Mouse (Mus musculus) lung, postnatal 0 days (tissue): Measurements from ENCODE around the gene Sf3a2. TPM values are rescaled to one million over a fixed set of nuclear protein-coding genes. Genes with fewer than 3 reads are reported as not detected.

ENCODE experiments used
- ATAC-seq: fragments of 200-750 bp; cut with Nextera tagmentation; 2 replicates; pipeline ENCODE4 v1.8.0; 2017; ENCODE audit warnings: moderate library complexity
- DNase-seq: peaks from one replicate; pipeline ENCODE4 v3.0.0-alpha.2; 2016; ENCODE audit warnings: low spot score
- H3K27ac ChIP-seq: fragments of 300-500 bp; sonication (generic); 2 replicates; pipeline ENCODE4 v1.5.1; 2014; ENCODE audit warnings: antibody characterized with exemption, mild to moderate bottlenecking, low read length, mixed read lengths
- H3K27me3 ChIP-seq: fragments of 300-500 bp; sonication (generic); replicated peaks from 2 replicates; pipeline ENCODE4 v1.6.1; 2014; ENCODE audit warnings: low read length, mixed read lengths; ENCODE audit not compliant: insufficient read depth
- H3K36me3 ChIP-seq: fragments of 300-500 bp; sonication (generic); 2 replicates; pipeline ENCODE4 v1.6.1; 2014; ENCODE audit warnings: low read length, mixed read lengths; ENCODE audit not compliant: insufficient read depth
- H3K4me1 ChIP-seq: fragments of 300-500 bp; sonication (generic); 2 replicates; pipeline ENCODE4 v1.6.1; 2014; ENCODE audit warnings: antibody characterized with exemption, low read depth, low read length, mixed read lengths; ENCODE audit not compliant: insufficient read depth
- H3K4me2 ChIP-seq: fragments of 300-500 bp; sonication (generic); replicated peaks from 2 replicates; pipeline ENCODE4 v1.6.1; 2014; ENCODE audit warnings: low read depth, mild to moderate bottlenecking, low read length, moderate library complexity, mixed read lengths
- H3K4me3 ChIP-seq: fragments of 300-500 bp; sonication (generic); 2 replicates; pipeline ENCODE4 v1.5.1; 2014; ENCODE audit warnings: low read depth, low read length
- H3K9ac ChIP-seq: fragments of 300-500 bp; sonication (generic); replicated peaks from 2 replicates; pipeline ENCODE4 v1.6.1; 2014; ENCODE audit warnings: low read depth, mild to moderate bottlenecking
- H3K9me3 ChIP-seq: fragments of 300-500 bp; sonication (generic); 2 replicates; pipeline ENCODE4 v1.6.1; 2016; ENCODE audit warnings: low read length, mixed read lengths
- CTCF ChIP-seq: IDR thresholded peaks from 2 replicates; pipeline ENCODE4 v1.5.1; 2016; ENCODE audit warnings: antibody characterized with exemption, mild to moderate bottlenecking
- EP300 ChIP-seq: IDR thresholded peaks from 2 replicates; pipeline ENCODE4 v1.6.1; 2016; ENCODE audit warnings: antibody characterized with exemption, mild to moderate bottlenecking, control low read depth
- WGBS: fragments of 180-500 bp; shearing (Covaris S2); extraction: QIAGEN DNeasy Blood & Tissue Kit; methylation state at CpG from one replicate; pipeline ENCODE4 v1.1.7; 2014; 5-methylcytosine and 5-hydroxymethylcytosine counted together
- polyA plus RNA-seq: library from polyadenylated mRNA; unstranded; fragments of >200 nt; fragmentation: Nextera tagmentation; extraction: Ambion mirVana; gene quantifications from 2 replicates; pipeline ENCODE4 v1.2.1, GENCODE M21; 2015

The Sf3a2 gene
- polyA plus RNA-seq, 1 experiment from 2014 or later: 29.4 TPM

- Histone ChIP-seq H3K27me3 (no peaks in the 10 kb centered on the region), H3K9ac (no peak overlapping the region), H3K9me3 (no peaks in the 10 kb centered on the region), H3K27ac (no peak overlapping the region), H3K4me2 (no peak overlapping the region), H3K4me3 (no peak overlapping the region), H3K4me1 (no peaks in the 10 kb centered on the region), H3K36me3 (peaks cover 75% of the 10 kb centered on the region)
- DNase-seq: no peak
- TF ChIP-seq CTCF (no peak), EP300 (no peak)
- ATAC-seq: no peak
- 98% methylated on average over 2 of the region's 2 CpGs for WGBS
These were observed 13.7 kb upstream of the Sf3a2 start for GRCm38 (mm10) chr10:80784302-80784701.

DNA sequence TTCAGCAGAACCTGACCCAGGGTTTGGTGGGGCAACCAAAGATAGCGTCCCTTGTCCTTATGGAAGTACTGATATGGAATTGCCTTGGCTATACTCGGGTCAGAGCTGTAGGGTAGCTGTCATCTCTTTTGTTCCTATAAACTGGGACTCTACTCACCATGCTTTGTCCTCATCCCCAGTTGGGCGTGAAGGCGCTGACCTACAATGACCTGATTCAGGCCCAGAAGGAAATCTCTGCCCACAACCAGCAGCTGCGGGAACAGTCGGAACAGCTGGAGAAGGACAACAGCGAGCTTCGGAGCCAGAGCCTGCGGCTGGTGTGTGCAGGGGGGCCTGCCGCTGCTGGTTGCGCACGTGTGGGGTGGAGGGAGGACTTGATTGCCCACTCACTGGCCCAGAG is 13.1 kb upstream of the Sf3a2 start:
- Histone ChIP-seq H3K4me3 (no peak overlapping the region), H3K27ac (no peak overlapping the region), H3K4me2 (no peak overlapping the region), H3K9ac (no peak overlapping the region), H3K36me3 (peaks cover 76% of the 10 kb centered on the region), H3K27me3 (no peaks in the 10 kb centered on the region), H3K9me3 (no peaks in the 10 kb centered on the region), H3K4me1 (no peaks in the 10 kb centered on the region)
- DNase-seq (no peak), ATAC-seq (no peak)
- TF ChIP-seq CTCF (no peak), EP300 (no peak)
- 91% methylated on average over 12 of the region's 12 CpGs for WGBS

DNA sequence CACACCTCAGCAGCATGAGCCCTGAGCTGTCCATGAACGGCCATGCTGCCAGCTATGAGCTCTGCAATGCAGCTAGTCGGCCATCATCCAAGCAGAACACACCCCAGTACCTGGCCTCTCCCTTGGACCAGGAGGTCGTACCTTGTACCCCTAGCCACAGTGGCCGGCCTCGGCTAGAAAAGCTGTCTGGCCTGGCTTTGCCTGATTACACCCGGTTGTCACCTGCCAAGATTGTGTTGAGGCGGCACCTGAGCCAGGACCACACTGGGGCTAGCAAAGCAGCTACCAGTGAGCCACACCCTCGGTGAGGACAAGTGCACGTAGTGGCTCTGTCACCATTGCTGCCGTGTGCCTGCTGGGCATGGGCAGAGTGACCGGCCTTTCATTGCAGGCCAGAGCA is 12.0 kb upstream of the Sf3a2 start:
- no peak for DNase-seq
- Histone ChIP-seq H3K36me3 (peaks cover 82% of the 10 kb centered on the region), H3K4me1 (no peaks in the 10 kb centered on the region), H3K4me3 (no peak overlapping the region), H3K27me3 (no peaks in the 10 kb centered on the region), H3K9me3 (no peaks in the 10 kb centered on the region), H3K4me2 (no peak overlapping the region), H3K27ac (no peak overlapping the region), H3K9ac (no peak overlapping the region)
- ATAC-seq: no peak
- no peak for TF ChIP-seq EP300
- no peak for TF ChIP-seq CTCF
- WGBS: 91% methylated on average over 11 of the region's 11 CpGs

GRCm38 (mm10) chr10:80787517-80787916 is 10.5 kb upstream of the Sf3a2 start:
- H3K4me3 ChIP-seq: no peak overlapping the region
- peaks cover 74% of the 10 kb centered on the region for H3K36me3 ChIP-seq
- no peak overlapping the region for H3K27ac ChIP-seq
- H3K9me3 ChIP-seq: no peaks in the 10 kb centered on the region
- ATAC-seq (no peak), DNase-seq (no peak)
- no peak overlapping the region for H3K4me2 ChIP-seq
- 72% methylated on average over 2 of the region's 2 CpGs for WGBS
- no peaks in the 10 kb centered on the region for H3K4me1 ChIP-seq
- TF ChIP-seq EP300 (no peak), CTCF (no peak)
- H3K9ac ChIP-seq: no peak overlapping the region
- no peaks in the 10 kb centered on the region for H3K27me3 ChIP-seq

- TF ChIP-seq EP300 (no peak), CTCF (no peak)
- WGBS: 84% methylated on average over 19 of the region's 19 CpGs
- H3K9ac ChIP-seq: no peak overlapping the region
- no peaks in the 10 kb centered on the region for H3K9me3 ChIP-seq
- no peak overlapping the region for H3K27ac ChIP-seq
- DNase-seq (no peak), ATAC-seq (no peak)
- no peak overlapping the region for H3K4me3 ChIP-seq
- no peaks in the 10 kb centered on the region for H3K4me1 ChIP-seq
- no peaks in the 10 kb centered on the region for H3K27me3 ChIP-seq
- H3K36me3 ChIP-seq: peaks cover 51% of the 10 kb centered on the region
- H3K4me2 ChIP-seq: no peak overlapping the region
These were observed 7.1 kb upstream of the Sf3a2 start for GRCm38 (mm10) chr10:80790761-80791404.

- Histone ChIP-seq H3K9me3 (no peaks in the 10 kb centered on the region), H3K4me2 (no peak overlapping the region), H3K27me3 (no peaks in the 10 kb centered on the region), H3K4me3 (no peak overlapping the region), H3K27ac (no peak overlapping the region), H3K9ac (no peak overlapping the region), H3K4me1 (peaks cover 3% of the 10 kb centered on the region; the same call in 1 of the 2 replicates), H3K36me3 (peaks cover 44% of the 10 kb centered on the region)
- TF ChIP-seq CTCF: no peak
- TF ChIP-seq EP300: no peak
- ATAC-seq: no peak
- DNase-seq: no peak
- WGBS: 77% methylated on average over 33 of the region's 33 CpGs
These were observed 6.4 kb upstream of the Sf3a2 start for GRCm38 (mm10) chr10:80791476-80792174.
